Mouse (Mus musculus): Measurements from ENCODE around the gene Ppp3ca. TPM values are rescaled to one million over a fixed set of nuclear protein-coding genes. Genes with fewer than 3 reads are reported as not detected.

The Ppp3ca gene
- polyA plus RNA-seq, 2 experiments = 3.9 to 7.4 TPM

DNA sequence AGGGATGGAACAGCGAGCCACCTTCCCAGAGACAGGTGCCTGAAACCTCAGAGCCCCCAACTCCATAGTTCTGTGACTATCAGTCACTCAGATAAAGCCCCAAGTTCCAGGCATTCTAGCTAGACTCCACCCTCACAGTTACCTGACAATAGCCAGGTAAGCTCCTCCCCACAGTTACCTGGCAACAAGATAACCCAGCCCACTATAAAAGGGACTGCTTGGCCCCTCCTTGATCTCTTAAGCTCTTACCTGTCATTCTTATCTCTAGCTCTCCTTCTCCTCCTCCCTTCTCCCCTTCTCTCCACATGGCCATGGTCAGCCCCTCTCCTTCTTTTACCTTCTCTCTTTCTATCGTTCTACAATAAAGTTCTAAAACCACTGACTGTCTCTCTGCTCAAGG lies 285.1 kb downstream of the Ppp3ca start:
- no peaks in the 10 kb centered on the region for H3K36me3 ChIP-seq (replicated peaks; ENCODE audit: control insufficient read depth, insufficient read depth, low read depth)
- no peak overlapping the region for H3K4me3 ChIP-seq (ENCODE audit: insufficient read depth in 1 of 2, low read depth in 2 of 2, low read length in 2 of 2)
- H3K4me1 ChIP-seq (replicated peaks; ENCODE audit: control insufficient read depth in 2 of 2, insufficient read depth in 2 of 2, low read length in 1 of 2) = no peaks in the 10 kb centered on the region
- no peak overlapping the region for H3K27ac ChIP-seq
- no peak for DNase-seq (ENCODE audit: low read depth in 3 of 3, low spot score in 3 of 3)
- TF ChIP-seq EP300 (IDR thresholded peaks at IDR 0.05; ENCODE audit: low read depth) = no peak
- no peak for TF ChIP-seq CTCF (IDR thresholded peaks at IDR 0.05; ENCODE audit: low read depth)
- H3K9me3 ChIP-seq (ENCODE audit: control insufficient read depth, low read length) = no peaks in the 10 kb centered on the region
- H3K4me2 ChIP-seq (ENCODE audit: low read depth) = no peak overlapping the region
- 58% methylated on average over 2 of the region's 2 CpGs for WGBS (ENCODE audit: insufficient replicate concordance)
- no peak overlapping the region for H3K9ac ChIP-seq (replicated peaks)
- no peaks in the 10 kb centered on the region for H3K27me3 ChIP-seq (ENCODE audit: control insufficient read depth, insufficient read depth, low read length)
- no peak for ATAC-seq (ENCODE audit: insufficient read depth)

DNA sequence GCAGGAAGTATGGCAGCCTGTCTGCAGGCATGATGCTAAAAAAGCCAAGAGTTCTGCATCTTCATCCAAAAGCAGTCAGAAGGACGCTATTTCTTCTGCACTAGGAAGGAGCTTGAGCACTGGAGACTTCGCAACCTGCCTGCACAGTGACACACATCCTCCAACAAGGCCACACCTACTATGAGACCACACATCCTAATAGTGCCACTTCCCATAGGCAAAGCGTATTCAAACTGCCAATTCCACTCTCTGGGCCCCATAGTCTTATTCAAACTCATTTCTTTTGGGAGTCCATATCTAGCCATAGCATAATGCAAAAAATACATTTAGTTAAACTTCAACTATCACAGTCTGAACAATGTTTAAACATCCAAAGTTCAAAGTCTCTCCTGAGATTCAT lies 290.4 kb downstream of the Ppp3ca start:
- DNase-seq (ENCODE audit: low read depth in 3 of 3, low spot score in 3 of 3) = no peak
- ATAC-seq (ENCODE audit: insufficient read depth) = no peak
- H3K36me3 ChIP-seq (replicated peaks; ENCODE audit: control insufficient read depth, insufficient read depth, low read depth) = no peaks in the 10 kb centered on the region
- H3K27ac ChIP-seq = no peak overlapping the region
- WGBS (ENCODE audit: insufficient replicate concordance) = 52% methylated on average over 3 of the region's 3 CpGs
- H3K4me3 ChIP-seq (ENCODE audit: insufficient read depth in 1 of 2, low read depth in 2 of 2, low read length in 2 of 2) = no peak overlapping the region
- no peaks in the 10 kb centered on the region for H3K27me3 ChIP-seq (ENCODE audit: control insufficient read depth, insufficient read depth, low read length)
- no peaks in the 10 kb centered on the region for H3K4me1 ChIP-seq (replicated peaks; ENCODE audit: control insufficient read depth in 2 of 2, insufficient read depth in 2 of 2, low read length in 1 of 2)
- TF ChIP-seq CTCF (IDR thresholded peaks at IDR 0.05; ENCODE audit: low read depth) (no peak), EP300 (IDR thresholded peaks at IDR 0.05; ENCODE audit: low read depth) (no peak)
- no peak overlapping the region for H3K9ac ChIP-seq (replicated peaks)
- no peaks in the 10 kb centered on the region for H3K9me3 ChIP-seq (ENCODE audit: control insufficient read depth, low read length)
- no peak overlapping the region for H3K4me2 ChIP-seq (ENCODE audit: low read depth)

DNA sequence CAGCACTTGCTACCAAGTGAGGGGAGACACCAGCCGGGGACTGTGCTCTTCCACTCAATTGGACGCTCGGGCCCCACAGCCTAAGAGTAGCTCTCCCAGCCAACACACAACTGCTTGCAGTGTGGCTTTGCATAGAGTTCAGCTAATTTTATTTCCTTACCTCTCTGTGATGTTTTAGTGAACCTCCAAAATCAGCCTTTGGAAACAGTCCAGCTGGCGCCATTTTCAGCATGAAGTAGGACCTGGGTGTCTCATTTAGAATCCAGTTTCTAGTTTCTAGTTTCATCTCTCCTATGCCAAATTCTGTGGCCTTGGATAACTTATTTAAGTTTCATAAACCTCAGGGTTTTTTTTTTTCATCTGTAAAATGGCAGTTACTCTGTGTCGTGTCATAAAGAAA lies 296.9 kb downstream of the Ppp3ca start:
- no peak overlapping the region for H3K9ac ChIP-seq (replicated peaks)
- H3K4me2 ChIP-seq (ENCODE audit: low read depth) = no peak overlapping the region
- ATAC-seq (ENCODE audit: insufficient read depth) (no peak), DNase-seq (ENCODE audit: low read depth in 3 of 3, low spot score in 3 of 3) (no peak)
- H3K27ac ChIP-seq = no peak overlapping the region
- WGBS (ENCODE audit: insufficient replicate concordance) = 81% methylated on average over 5 of the region's 5 CpGs
- H3K27me3 ChIP-seq (ENCODE audit: control insufficient read depth, insufficient read depth, low read length) = no peaks in the 10 kb centered on the region
- TF ChIP-seq CTCF (IDR thresholded peaks at IDR 0.05; ENCODE audit: low read depth) (no peak), EP300 (IDR thresholded peaks at IDR 0.05; ENCODE audit: low read depth) (no peak)
- no peaks in the 10 kb centered on the region for H3K4me1 ChIP-seq (replicated peaks; ENCODE audit: control insufficient read depth in 2 of 2, insufficient read depth in 2 of 2, low read length in 1 of 2)
- no peak overlapping the region for H3K4me3 ChIP-seq (ENCODE audit: insufficient read depth in 1 of 2, low read depth in 2 of 2, low read length in 2 of 2)
- H3K36me3 ChIP-seq (replicated peaks; ENCODE audit: control insufficient read depth, insufficient read depth, low read depth) = no peaks in the 10 kb centered on the region
- H3K9me3 ChIP-seq (ENCODE audit: control insufficient read depth, low read length) = no peaks in the 10 kb centered on the region

DNA sequence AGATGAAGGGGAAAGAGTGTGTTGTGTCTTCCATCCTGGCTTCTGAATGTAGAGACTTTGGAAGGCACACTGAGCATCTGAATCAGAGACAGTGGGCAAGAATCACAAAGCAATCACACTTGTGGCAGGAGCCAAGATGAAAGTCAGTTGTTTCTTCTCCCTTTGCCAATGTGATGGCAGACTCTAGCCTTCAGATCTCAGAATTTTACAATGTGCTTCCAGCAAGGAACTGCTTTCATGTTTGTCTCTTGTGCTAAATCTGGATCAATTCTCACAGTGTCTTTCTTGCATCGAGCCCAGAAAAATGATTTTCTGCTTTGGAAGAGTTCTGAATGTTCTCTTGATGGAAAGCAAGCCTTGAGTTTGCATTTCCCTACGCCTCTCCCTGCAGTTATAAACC lies 297.6 kb downstream of the Ppp3ca start:
- H3K9me3 ChIP-seq (ENCODE audit: control insufficient read depth, low read length) = no peaks in the 10 kb centered on the region
- no peak for TF ChIP-seq EP300 (IDR thresholded peaks at IDR 0.05; ENCODE audit: low read depth)
- no peaks in the 10 kb centered on the region for H3K4me1 ChIP-seq (replicated peaks; ENCODE audit: control insufficient read depth in 2 of 2, insufficient read depth in 2 of 2, low read length in 1 of 2)
- no peak for ATAC-seq (ENCODE audit: insufficient read depth)
- no peak overlapping the region for H3K9ac ChIP-seq (replicated peaks)
- no peaks in the 10 kb centered on the region for H3K27me3 ChIP-seq (ENCODE audit: control insufficient read depth, insufficient read depth, low read length)
- H3K36me3 ChIP-seq (replicated peaks; ENCODE audit: control insufficient read depth, insufficient read depth, low read depth) = no peaks in the 10 kb centered on the region
- 46% methylated on average over 2 of the region's 2 CpGs for WGBS (ENCODE audit: insufficient replicate concordance)
- no peak overlapping the region for H3K4me2 ChIP-seq (ENCODE audit: low read depth)
- DNase-seq (ENCODE audit: low read depth in 3 of 3, low spot score in 3 of 3) = no peak
- no peak overlapping the region for H3K27ac ChIP-seq
- H3K4me3 ChIP-seq (ENCODE audit: insufficient read depth in 1 of 2, low read depth in 2 of 2, low read length in 2 of 2) = no peak overlapping the region

DNA sequence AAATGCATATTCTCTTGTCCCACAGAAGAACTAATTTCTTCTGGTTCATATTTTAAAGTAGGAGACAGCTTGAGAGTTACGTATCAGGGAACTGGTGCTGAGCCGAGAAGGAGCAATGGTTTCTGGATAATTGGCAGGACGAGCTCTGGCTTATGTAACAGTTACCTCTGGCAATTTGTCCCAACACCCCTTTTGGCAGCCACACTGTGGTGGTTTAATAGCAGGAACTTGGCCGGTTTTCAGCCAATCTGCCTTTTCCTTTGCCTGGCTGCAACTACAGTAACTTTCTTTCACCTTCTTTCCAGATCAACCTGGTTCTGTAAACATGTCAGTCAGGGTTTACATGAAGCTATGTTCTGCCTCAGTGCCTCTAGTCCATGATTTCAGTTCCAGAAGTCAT lies 299.9 kb downstream of the Ppp3ca start:
- Histone ChIP-seq H3K9ac (replicated peaks) (no peak overlapping the region), H3K4me3 (ENCODE audit: insufficient read depth in 1 of 2, low read depth in 2 of 2, low read length in 2 of 2) (no peak overlapping the region), H3K4me1 (replicated peaks; ENCODE audit: control insufficient read depth in 2 of 2, insufficient read depth in 2 of 2, low read length in 1 of 2) (no peaks in the 10 kb centered on the region), H3K36me3 (replicated peaks; ENCODE audit: control insufficient read depth, insufficient read depth, low read depth) (no peaks in the 10 kb centered on the region), H3K4me2 (ENCODE audit: low read depth) (no peak overlapping the region), H3K27ac (no peak overlapping the region), H3K27me3 (ENCODE audit: control insufficient read depth, insufficient read depth, low read length) (no peaks in the 10 kb centered on the region), H3K9me3 (ENCODE audit: control insufficient read depth, low read length) (no peaks in the 10 kb centered on the region)
- WGBS (ENCODE audit: insufficient replicate concordance) = 54% methylated on average over 4 of the region's 4 CpGs
- DNase-seq (ENCODE audit: low read depth in 3 of 3, low spot score in 3 of 3) = no peak
- ATAC-seq (ENCODE audit: insufficient read depth) = no peak
- TF ChIP-seq EP300 (IDR thresholded peaks at IDR 0.05; ENCODE audit: low read depth) = no peak
- no peak for TF ChIP-seq CTCF (IDR thresholded peaks at IDR 0.05; ENCODE audit: low read depth)

Measured in liver, embryonic 14.5 days (tissue).